Mouse (Mus musculus) c-Kit-negative CD71-positive TER-119-positive erythroid progenitor cells, embryonic 14.5 days (primary cell): ENCODE results near the gene Eea1.
"Not testable (repeated sequence)": the region's sequence is repeated elsewhere in the genome, so short reads cannot be mapped to it uniquely, and the experiment has no call there.

Source experiments
- DNase-seq: peaks from one replicate; pipeline ENCODE4 v3.0.0-alpha.2; 2013; ENCODE audit warnings: low read depth, low spot score

Gene Eea1

DNA sequence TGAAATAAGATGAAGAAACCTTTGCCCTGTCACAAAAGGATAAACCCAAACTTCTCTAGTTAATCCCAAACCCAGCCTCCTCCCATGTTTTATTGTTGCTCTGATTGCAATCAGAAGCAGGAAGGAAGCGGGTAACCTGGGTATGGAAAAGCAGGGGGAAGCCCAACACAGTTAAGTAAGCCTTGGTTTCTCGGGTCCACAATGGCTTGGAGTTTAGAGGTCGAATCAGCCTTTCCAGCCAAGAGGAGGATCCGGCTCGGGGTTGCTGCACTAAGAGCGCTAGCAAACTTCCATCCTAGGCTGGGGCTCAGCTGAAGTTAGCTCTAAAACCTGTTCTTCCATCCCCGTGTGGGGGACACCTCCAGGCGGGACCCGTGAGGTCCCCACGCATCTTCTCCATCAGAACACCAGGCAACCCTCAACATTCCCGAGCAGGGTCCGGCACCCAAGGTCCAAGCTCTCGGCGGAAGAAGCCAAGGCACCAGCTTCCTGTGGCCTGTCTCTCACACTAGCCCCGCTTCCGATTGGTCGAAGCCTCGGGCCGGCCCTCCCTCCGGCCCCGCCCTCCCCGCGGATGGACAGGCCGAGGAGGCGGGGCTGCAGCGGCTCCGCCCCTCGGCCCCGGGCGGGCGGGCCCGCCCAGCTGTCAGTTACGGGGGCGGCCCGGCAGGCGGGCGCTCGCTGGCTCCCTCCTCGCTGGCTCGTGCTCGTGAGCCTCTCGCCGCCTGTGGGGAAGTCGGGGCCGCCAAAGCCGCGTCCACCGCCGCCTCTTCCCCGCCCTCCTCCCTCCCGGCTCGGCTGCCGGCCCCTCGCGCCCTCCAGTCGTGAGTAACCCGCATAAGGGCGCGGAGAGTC lies at the start of gene Eea1:
Gene Eea1 (plus strand): TSS at position 605 of the 855 bp plus-strand sequence.
- DNase-seq: peak; percentile 89

DNA sequence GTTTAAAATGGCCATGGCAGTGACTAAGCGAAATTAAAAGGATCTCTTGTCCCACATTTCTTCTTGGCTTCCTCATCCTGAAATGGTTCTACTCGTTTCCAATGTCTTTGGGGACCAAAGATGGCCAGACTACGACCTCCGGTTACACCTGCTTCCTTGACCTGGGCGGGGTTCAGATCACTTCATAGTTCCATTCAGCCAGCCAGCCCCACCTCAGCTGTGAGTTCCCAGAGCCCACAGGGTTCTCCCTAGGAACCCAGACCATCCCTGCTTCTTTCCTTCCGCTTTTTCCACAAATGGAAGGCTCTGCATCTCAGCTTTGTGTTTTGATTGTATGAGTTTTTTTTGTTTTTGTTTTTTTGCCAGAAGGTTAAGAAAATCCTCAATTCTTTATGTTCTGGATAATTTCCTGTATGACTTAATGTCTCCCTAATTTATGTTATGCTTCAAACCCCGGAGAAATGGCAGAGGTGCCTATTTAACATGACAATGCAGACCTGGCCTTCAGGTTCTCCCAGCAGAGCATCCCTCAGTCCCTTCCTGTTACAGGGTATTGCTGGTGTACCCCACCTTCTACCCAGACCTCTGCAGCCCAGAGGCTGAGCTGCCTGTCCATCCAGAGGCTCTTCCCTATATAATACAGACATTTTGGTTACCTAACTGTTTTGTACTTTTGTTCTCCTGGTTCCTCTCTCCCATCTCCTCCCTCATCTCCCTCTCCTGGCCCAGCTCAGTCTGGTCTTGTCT lies 49.1 kb upstream of the Eea1 start:
- no peak for DNase-seq

DNA sequence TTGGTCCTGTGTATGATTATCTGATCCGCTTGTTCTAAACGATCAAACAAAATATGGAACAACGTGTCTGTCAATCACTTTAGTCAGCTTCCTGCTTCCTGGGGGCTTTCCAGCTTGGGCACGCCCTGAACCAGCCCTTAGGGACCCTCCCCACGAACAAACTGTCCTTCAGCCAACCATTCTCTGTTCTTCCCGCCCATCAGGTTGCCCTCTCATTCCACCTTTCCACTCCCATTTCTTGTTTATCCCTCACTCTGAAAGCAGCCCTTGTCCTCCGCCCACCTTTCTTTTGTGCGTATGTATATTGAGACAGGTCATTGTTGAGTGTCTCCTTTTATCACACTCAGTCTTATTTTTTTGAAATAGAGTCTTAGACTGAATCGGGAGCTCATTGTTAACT lies 48.3 kb upstream of the Eea1 start:
- DNase-seq: no peak

DNA sequence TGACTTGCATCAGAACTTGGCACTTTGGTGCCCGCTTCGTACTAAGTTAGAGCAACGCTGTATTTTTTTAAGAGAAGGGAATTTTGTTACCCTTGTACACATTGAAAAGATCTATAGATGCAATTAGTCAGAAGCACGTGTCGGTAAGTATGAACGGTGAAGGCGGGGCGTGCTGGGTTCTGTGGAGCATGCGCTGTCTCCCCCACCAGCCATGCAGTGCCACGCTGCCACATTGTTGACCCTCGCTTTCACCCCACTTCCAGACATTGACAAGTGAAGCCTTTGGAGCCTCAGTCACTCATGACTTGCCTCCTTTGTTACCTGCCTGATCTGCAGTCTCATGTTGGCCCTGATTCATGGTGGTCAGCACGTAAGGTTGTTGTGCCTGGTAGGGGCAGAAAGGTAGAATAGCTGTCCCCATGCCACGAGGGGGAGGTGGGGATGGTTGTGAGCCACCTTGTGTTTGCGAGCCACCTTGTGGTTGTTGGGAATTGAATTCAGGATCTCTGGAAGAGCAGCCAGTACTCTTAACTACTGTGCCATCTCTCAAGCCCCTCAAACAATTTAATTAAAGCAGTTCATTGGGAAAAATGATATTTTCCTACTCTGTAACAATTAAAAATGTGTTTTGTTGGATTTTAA lies 47.0 kb upstream of the Eea1 start:
- no peak for DNase-seq

DNA sequence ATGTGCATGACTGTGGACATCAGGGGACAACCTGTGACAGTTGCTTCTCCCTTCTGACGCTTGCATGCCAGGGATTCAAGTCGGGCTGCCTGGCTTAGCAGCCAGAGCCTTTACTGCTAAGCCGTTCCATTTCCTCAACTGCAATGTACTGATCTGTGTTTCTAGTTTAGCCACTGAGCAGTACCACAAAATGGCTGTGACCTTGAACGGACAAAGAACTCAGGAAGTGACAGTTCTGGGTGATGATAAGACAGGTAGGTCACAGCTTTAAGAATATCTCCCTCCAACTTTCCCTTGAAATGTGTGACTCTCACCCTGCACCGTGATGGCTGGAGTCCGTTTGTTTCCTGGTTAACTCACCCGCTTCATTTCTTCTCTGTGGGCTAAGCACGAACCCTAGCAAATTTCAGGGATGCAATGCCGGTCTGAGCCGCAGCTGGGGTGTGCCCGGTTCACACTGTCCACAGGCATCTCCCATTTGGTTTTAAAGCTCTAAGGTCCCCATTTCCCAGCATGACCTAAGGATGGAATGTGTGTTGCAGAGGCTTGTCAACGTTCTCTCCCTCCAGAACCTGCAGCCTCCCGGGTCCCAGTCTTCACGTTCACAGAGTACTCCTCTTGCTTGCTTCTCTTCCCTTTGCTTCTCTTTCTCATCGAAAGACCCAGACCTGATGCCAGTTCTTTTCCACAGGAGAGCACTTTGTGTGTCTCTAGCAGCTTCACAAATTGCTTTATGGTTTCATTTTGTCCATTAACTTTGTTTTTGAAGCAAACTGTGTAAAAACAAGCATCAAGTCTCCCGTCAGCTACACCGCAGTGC lies 46.2 kb upstream of the Eea1 start:
- DNase-seq: no peak

DNA sequence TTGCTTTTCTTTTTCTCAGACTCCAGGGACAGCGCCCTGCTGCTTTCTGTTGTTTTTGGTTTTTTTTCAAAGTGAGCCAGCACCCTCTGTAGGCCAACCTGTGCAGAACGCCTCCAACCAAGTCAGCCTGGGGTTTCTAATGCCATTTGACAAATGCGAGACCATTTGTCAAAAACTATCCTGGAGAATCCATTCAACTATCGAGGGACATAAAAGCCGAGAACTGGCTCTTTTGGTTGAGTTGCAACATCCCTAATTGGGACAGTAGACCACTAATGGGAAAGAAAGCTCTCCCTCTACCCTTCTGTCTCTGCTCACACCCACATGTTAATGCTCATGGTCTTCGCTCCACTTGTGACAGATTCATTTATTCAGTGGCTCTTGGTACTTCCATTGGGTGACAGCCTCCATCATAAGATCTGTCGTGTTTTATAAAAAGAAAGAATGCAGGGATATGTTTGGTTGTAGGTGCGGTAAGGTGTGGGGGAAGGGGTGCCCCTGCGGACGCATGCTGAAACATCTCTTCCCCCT lies 45.5 kb upstream of the Eea1 start:
- DNase-seq: no peak

DNA sequence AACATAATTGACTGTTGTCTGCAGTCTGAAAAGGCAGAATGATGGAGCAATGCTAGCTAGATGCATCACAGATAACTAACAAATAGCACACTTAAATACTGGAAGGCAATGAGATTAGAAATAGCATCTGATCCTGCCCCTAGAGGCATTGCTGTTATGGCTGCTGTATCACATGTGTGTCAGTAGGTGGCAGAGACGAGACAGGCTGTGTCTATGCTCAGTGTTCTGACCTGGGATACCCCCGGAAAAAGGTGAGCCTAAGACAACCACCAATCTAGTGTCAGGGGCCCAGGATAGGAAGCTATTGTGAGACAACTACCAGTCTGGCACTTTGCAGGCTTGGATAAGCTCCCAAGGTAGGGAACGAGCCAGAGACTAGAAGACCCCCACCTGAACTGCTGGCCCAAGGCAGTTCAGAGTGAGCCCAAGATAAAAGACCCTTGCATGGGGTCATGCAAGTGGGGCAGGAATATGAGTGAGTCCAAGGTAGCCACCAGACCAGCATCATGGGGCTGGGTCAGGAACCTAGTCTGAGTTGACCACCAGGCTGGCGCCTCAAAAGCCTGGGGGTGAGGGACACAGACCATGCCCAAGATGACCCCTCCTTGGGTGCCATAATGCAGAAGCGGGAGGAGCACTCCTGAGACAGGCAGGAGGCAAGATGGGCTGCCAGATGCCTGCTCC lies 41.8 kb upstream of the Eea1 start:
- DNase-seq: no peak

DNA sequence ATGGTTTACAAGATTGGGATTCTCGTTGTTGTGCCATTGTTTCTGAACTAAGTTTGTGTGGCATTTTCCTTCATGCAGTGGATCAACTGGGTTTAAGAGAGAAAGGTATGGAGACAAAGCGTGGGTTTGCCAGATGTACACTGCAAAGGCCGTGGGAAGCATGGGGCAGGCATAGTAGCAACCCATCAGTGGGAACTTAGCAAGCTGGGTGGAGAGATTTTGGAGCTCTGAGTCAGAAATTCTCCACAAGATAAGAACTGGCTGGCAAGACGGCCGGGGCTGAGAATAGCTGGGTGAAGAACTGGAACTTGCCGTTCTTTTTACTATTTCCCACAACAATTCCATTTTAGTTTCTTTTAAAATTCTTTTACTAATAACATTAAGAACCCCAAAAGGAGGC lies 35.8 kb upstream of the Eea1 start:
- no peak for DNase-seq

DNA sequence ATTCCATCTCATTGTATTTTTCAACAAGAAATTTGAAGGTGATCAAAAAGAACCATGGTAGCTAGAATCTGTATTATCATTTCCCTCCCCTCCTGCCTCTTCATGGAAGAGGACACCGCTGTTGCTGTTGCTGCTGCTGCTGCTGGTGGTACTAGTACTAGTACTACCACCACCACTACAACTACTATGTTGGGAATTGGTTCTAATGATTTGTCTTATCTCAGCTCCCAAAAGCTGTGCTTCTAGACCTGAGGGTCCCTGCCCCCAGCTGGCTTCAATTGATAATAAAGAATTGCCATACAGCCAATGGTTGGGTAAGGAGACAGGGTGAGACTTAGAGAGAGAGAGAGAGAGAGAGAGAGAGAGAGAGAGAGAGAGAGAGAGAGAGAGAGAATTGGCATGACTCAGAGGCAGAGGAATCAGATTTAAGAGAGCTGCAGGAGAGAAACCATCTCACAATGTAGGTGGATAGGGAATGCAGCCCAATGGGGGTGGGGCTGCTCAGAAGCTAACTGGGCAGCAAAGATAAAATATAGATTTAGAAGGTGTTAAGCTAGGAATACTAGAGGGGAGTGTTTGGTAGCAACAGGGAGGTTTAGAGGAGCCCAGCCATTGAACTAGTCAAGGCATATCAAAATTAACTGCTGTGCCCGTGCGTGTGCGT lies 31.1 kb upstream of the Eea1 start:
- DNase-seq: no peak

DNA sequence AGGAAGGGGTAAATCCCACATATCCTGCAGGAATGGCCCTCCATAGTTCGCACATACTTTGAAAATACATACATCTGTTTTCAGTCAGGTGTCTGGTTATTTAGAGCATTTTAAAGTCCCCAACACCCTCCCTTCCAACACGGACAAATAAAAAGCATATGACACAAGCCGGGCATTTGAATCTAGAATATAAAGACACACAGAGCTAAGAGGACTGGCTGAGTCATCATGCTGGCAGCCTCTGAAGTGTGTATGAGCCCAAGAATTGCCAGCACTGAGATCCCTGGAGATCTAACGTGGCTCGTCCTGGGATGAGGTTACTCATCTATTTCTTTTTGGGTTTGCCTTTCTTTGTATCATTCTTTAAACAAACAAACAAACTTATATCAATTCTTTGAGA lies 29.4 kb upstream of the Eea1 start:
- no peak for DNase-seq

DNA sequence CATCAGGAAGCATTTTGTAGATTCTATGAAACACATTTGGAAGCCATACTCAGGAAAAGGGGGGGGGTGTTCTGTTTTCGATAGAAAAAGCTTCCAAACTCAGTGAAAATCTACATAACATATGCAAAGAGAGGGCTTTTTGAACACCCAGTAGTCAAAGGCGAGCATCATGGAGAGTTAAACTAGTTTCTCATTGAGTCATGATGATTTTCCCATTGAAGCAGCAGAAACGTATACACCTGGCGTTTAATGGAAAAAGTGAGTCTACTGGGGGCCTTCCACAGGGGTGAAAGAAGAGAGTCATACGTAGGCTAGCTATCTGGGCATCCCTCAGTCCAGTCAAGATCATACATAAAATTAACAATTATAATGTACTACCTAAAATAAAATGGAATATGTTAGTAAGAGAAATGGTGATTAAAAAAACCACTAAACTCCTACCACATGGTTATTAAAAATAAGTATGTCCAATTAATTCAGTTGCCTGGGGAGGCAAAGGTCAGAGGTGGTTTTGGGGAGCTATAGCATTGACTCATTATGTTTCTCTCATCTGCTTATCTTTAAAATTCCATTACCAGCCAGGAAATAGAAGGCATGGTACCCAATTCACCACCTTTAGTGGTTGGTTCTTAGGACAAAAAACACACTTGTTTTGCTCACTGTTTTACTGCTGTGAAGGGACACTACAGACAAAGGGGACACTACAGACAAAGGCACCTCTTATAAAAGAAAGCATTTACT lies 25.8 kb upstream of the Eea1 start:
- DNase-seq: no peak

DNA sequence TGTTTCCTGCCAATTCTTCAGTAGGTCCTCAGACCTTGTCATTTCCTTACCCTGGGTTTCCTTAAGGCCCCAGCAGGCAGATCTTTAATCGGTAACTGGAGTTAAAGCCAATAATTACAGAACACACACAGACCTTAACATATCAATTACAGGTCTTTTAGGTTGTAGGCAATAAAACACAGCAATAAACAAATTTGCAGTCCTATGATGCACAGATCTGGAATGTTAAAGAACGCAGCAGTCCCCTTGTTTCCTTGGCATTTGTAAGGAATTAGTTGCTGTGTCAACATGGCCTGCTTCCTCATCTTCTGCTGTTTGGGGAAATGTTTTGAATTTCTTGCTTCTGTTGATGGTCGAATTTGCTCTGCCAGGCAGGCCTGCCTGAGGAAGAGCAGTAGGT lies 21.7 kb upstream of the Eea1 start:
- no peak for DNase-seq

DNA sequence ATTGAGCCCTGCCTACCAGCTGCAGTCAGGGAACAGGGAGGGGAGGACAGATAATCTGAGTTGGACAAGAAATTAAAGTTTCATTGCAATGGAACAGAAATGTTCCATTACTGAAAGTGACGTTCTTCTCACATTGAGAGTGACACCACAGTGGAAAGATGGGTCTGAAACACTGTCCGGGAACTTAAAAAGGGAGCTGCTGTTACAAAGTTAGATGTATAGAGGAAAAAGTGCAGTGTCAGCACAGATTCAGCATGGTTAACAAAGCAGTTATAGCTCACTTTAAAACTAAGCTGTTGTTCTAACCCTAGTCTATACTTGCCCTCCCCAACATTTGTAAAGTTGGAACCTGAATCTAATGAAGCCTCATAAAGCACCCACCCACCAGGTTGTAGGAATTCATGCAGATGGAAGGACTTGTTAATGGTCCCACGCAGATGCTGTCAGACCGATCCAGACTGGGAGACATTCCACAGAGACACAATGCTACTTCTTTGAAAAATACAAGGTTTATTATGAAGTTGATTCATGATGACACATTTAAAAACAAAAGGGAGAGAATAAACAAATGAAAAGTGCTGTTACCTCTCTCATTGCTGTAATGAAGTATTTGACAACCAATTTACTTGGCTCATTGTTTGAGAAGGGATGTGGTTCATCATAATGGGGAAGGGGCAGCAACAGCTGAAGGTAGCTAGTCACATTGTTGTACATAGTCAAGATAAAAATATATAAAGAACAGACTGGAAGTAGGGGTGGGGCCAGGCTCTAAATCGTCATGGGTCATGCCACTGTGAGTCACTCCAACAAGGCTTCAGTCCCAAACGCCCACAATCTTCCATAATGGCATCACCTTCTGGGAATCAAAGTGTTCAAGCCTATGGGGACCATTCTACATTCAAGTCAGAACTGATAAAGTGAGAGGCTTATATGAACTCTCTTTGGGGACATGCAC lies 16.9 kb upstream of the Eea1 start:
- no peak for DNase-seq

DNA sequence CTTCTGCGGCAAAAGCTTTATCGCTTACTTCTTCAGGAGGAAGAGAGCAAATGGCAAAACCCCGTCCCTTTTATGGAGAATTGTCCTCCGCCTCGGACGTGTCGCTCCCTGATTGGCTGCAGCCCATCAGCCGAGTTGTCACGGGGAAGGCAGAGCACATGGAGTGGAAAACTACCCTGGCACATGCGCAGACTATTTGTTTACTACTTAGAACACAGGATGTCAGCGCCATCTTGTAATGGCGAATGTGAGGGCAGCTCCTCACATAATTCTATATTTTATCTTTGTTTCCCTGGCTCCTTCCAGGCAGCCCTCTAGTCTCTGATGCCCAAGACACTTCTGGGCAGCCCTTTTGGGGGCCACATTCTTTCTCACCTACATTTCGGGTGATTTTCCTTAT lies 6.8 kb upstream of the Eea1 start:
- not testable (repeated sequence) for DNase-seq

DNA sequence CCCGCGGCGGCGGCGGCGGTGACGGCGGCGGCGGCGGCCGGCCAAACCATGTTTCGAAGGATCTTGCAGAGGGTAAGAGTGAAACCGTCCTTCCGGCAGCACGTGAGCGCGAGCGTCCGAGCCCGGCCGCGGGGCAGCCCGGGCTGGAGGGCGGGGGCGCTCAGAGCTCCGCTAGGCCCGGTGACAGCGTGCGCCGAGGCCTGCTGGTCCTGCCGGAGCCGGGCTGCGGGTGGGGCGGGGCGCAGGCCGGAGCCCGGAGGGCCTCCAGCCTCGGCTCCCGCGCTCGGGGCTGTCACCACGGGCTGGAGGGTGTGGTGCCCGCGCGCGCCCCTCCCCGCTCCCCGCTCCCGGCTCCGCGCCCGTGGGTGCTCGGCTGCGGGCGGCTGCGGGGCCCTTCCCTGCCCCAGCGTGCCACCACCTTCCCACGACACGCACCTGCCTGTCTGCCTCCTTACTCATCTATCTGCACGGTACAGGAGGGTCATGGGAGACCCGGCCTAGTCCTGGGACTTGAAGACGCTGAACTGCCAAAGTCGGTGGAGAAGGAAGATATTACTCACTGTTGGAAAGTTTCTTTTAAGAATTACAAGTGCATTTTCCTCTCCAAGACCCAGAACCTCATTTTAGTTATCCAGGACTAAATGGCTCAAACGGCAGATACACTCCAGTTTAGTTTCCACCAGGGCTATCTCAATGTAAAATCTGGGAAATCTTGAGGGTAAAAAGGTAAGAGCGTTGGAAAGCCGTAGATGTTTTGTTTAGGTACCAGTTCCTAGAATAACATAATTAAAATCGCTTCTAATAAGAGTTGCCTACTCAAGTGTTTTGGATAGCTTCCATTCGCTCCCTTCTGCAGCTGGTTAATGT lies 684 bp downstream of the Eea1 start:
- DNase-seq: peak; percentile 63

DNA sequence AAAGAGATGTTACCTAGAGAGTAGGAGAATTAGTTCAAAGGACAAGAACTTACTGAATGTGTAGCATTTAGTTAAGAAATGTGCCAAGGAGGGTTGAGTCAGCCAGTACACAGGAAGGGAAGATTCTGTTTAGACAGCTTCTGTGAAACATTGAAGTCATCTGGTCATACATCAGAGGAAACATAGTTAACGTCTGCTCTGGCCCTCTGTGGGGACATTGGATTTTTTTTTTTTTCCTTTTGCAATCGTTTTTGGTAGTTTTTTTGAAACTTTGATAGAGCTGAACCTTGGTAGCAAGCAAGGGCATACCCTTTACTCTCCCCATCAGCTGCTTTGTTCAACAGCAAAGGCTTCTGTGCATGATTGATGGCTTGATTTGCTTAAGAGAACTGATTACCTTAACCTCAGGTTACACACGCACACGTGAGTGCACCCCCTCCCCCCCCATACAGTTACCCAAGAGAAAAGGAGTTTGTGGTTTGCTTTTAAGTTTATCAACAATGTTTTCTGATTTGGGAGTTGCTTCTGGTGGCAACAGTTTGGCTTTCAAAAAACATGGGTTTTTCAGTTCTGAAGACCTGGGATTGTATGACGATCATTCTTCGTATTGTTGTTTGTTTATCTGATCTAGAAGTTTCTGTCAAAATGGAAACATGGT lies 1.4 kb downstream of the Eea1 start:
- no peak for DNase-seq

DNA sequence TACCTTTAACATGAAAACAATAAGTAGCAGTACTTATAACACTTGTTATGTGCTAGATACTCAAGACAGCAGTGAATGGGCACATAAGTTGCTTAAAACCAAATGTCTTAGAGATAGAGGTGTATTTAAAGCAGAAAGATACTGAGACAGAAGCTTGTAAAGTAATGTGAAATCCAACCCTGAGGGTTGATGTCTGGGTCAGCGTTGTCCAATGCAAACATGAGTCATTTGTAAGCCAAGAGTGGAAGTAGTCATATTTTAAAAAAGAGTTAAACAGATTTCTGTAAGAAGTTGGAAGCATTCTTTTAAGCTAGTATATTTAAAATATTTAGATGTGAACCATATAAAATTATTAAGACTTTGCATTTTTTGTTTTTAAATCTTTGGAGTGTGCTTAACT lies 4.6 kb downstream of the Eea1 start:
- DNase-seq: no peak
